ENCODE assay signal across 9 mouse cellular contexts in genomic region chr8:71568941-71569340, GRCm38 (mm10). TPM values are rescaled to one million over a fixed set of nuclear protein-coding genes. Genes with fewer than 3 reads are reported as not detected.
DNase-seq lines count a peak whose midpoint lies in the region; ATAC-seq and TF ChIP-seq lines count a peak whose summit lies in the region.
"Had no signal": no experiment of that assay in that cellular context is flagged by ENCODE, and none has a peak within 500 bp of the region (broad histone marks: within the 10 kb centered on the region; RNA-seq: fewer than 3 reads in every experiment).

No protein-coding gene starts in this region.

- no peak for ATAC-seq in embryonic facial prominence, embryonic 13.5 days (ENCODE audit: insufficient number of reproducible peaks, insufficient read depth, low FRiP score, low TSS enrichment, low read depth)
- no peak for ATAC-seq in hindbrain, embryonic 16.5 days
- ATAC-seq in midbrain, embryonic 16.5 days, result no peak

- TF ChIP-seq CTCF in kidney, adult 2 months (conservative IDR thresholded peaks at IDR 0.05; ENCODE audit: insufficient read depth, insufficient read length, low read depth, low read length), result no peak

- DNase-seq in kidney, adult 2 months, result no peak
- no peak for DNase-seq in kidney, adult 11 months
- no peak for DNase-seq in natural killer cell, adult 2 months (ENCODE audit: low spot score in 2 of 2)
- no peak for DNase-seq in layer of hippocampus, adult 8-10 months (ENCODE audit: low spot score in 2 of 2)
- DNase-seq in spleen, postnatal 10 days (ENCODE audit: low spot score in 2 of 2), result no peak

- peaks cover 17% of the 10 kb centered on the region; the same call in 1 of the 2 replicates for H3K4me1 ChIP-seq in kidney, adult 2 months (ENCODE audit: control insufficient read depth, insufficient read depth, low read length)
- H3K4me1 ChIP-seq in embryonic facial prominence, embryonic 13.5 days, result peaks cover 34% of the 10 kb centered on the region
- H3K4me1 ChIP-seq in hindbrain, embryonic 16.5 days (ENCODE audit: control insufficient read depth, insufficient read depth, low read depth, low read length), result peaks cover 32% of the 10 kb centered on the region
- H3K4me1 ChIP-seq in midbrain, embryonic 16.5 days (ENCODE audit: control insufficient read depth, insufficient read depth, low read length), result peaks cover 19% of the 10 kb centered on the region

- peaks cover 5% of the 10 kb centered on the region for H3K9me3 ChIP-seq in embryonic facial prominence, embryonic 13.5 days
- peaks cover 2% of the 10 kb centered on the region; the same call in 1 of the 2 replicates for H3K9me3 ChIP-seq in hindbrain, embryonic 16.5 days (ENCODE audit: control insufficient read depth, low read length)
- no peaks in the 10 kb centered on the region for H3K9me3 ChIP-seq in midbrain, embryonic 16.5 days (replicated peaks; ENCODE audit: control insufficient read depth, low read length, poor library complexity, severe bottlenecking)

- no peaks in the 10 kb centered on the region for H3K36me3 ChIP-seq in kidney, adult 2 months (ENCODE audit: control insufficient read depth, insufficient read depth, low read length)
- no peaks in the 10 kb centered on the region for H3K36me3 ChIP-seq in embryonic facial prominence, embryonic 13.5 days
- H3K36me3 ChIP-seq in hindbrain, embryonic 16.5 days (ENCODE audit: control insufficient read depth, insufficient read depth, low read length), result no peaks in the 10 kb centered on the region
- H3K36me3 ChIP-seq in midbrain, embryonic 16.5 days (ENCODE audit: control insufficient read depth, insufficient read depth, low read length), result no peaks in the 10 kb centered on the region

- H3K4me2 ChIP-seq in embryonic facial prominence, embryonic 13.5 days, result peak overlapping the region; percentile 84
- peak overlapping the region; percentile 69 for H3K4me2 ChIP-seq in hindbrain, embryonic 16.5 days (ENCODE audit: low read length)
- H3K4me2 ChIP-seq in midbrain, embryonic 16.5 days (ENCODE audit: low read length), result peak overlapping the region; percentile 62

- WGBS in kidney, adult 2 months, result 30% methylated on average over 6 of the region's 6 CpGs
- 21% methylated on average over 6 of the region's 6 CpGs for WGBS in embryonic facial prominence, embryonic 13.5 days
- WGBS in hindbrain, embryonic 16.5 days, result 16% methylated on average over 6 of the region's 6 CpGs
- 16% methylated on average over 6 of the region's 6 CpGs for WGBS in midbrain, embryonic 16.5 days

- TF ChIP-seq POLR2A in kidney, adult 2 months (IDR thresholded peaks at IDR 0.05; ENCODE audit: low read depth, low read length), result no peak

- H3K4me3 ChIP-seq in kidney, adult 2 months (ENCODE audit: insufficient read depth, low read depth, low read length), result peak overlapping the region; percentile 75
- H3K4me3 ChIP-seq in embryonic facial prominence, embryonic 13.5 days, result peak overlapping the region; percentile 61
- H3K4me3 ChIP-seq in hindbrain, embryonic 16.5 days (ENCODE audit: low read length), result peak overlapping the region; percentile 68
- peak overlapping the region; percentile 73 for H3K4me3 ChIP-seq in midbrain, embryonic 16.5 days (ENCODE audit: low read depth, low read length)

- no peaks in the 10 kb centered on the region for H3K27me3 ChIP-seq in kidney, adult 2 months (replicated peaks; ENCODE audit: control insufficient read depth, insufficient read depth, low read length)
- H3K27me3 ChIP-seq in embryonic facial prominence, embryonic 13.5 days, result peaks cover 39% of the 10 kb centered on the region
- H3K27me3 ChIP-seq in hindbrain, embryonic 16.5 days (replicated peaks; ENCODE audit: control insufficient read depth, insufficient read depth, low read length), result 0 out of 2 replicates have a peak, but pooled peaks cover 4% of the 10 kb centered on the region
- peaks cover 7% of the 10 kb centered on the region; the same call in 1 of the 2 replicates for H3K27me3 ChIP-seq in midbrain, embryonic 16.5 days (ENCODE audit: control insufficient read depth, insufficient read depth, low read depth, low read length)

- H3K9ac ChIP-seq in embryonic facial prominence, embryonic 13.5 days, result peak overlapping the region; percentile 65; the same call in 1 of the 2 replicates
- H3K9ac ChIP-seq in hindbrain, embryonic 16.5 days (ENCODE audit: low read depth, low read length), result peak overlapping the region; percentile 77
- H3K9ac ChIP-seq in midbrain, embryonic 16.5 days (ENCODE audit: low read depth, low read length), result peak overlapping the region; percentile 75

- H3K27ac ChIP-seq in kidney, adult 2 months (ENCODE audit: insufficient read depth, low read depth, low read length), result peak overlapping the region; percentile 90
- peak overlapping the region; percentile 83 for H3K27ac ChIP-seq in embryonic facial prominence, embryonic 13.5 days
- peak overlapping the region; percentile 90 for H3K27ac ChIP-seq in hindbrain, embryonic 16.5 days (ENCODE audit: low read depth, low read length)
- H3K27ac ChIP-seq in midbrain, embryonic 16.5 days (ENCODE audit: low read length), result peak overlapping the region; percentile 90

RNA-seq across cellular contexts. Expression of gene Slc27a1, which starts 0.3 kb away (rescaled TPM):
- polyA plus RNA-seq in kidney, adult 2 months (2012; rRNA removed), result 146 and 182 TPM in 2 replicates
- 47.8 and 59.4 TPM in 2 replicates for polyA plus RNA-seq in embryonic facial prominence, embryonic 13.5 days (2015; fragmentation: Nextera tagmentation; extraction: Ambion mirVana)
- 102 and 107 TPM in 2 replicates for polyA plus RNA-seq in hindbrain, embryonic 16.5 days (2015; fragmentation: Nextera tagmentation; extraction: Ambion mirVana)
- polyA plus RNA-seq in midbrain, embryonic 16.5 days (2015; fragmentation: Nextera tagmentation; extraction: Ambion mirVana), result 71.4 and 79.2 TPM in 2 replicates
- 100 to 1,000 TPM; 107 to 130 (median 117) TPM for total RNA-seq in layer of hippocampus, adult 8-10 months (2022)

RNA-seq across cellular contexts. Expression of gene Nxnl1, which starts 2.5 kb away (rescaled TPM):
- polyA plus RNA-seq in kidney, adult 2 months (2012; rRNA removed), result 0.14 and 0.19 TPM in 2 replicates
- polyA plus RNA-seq in embryonic facial prominence, embryonic 13.5 days (2015; fragmentation: Nextera tagmentation; extraction: Ambion mirVana), result not detected in 2 replicates
- not detected in 2 replicates for polyA plus RNA-seq in hindbrain, embryonic 16.5 days (2015; fragmentation: Nextera tagmentation; extraction: Ambion mirVana)
- not detected in 2 replicates for polyA plus RNA-seq in midbrain, embryonic 16.5 days (2015; fragmentation: Nextera tagmentation; extraction: Ambion mirVana)
- total RNA-seq in layer of hippocampus, adult 8-10 months (2022), result under 1 TPM in 2 of 4 experiments, not detected in 2; 0.14 to 0.28 TPM
- polyA plus RNA-seq: spleen, adult 2 months had no signal

RNA-seq across cellular contexts. Expression of gene Tmem221, which starts 10.3 kb away (rescaled TPM):
- 7.8 and 8.4 TPM in 2 replicates for polyA plus RNA-seq in kidney, adult 2 months (2012; rRNA removed)
- 0.55 and 1.1 TPM in 2 replicates for polyA plus RNA-seq in embryonic facial prominence, embryonic 13.5 days (2015; fragmentation: Nextera tagmentation; extraction: Ambion mirVana)
- 0.09 and 0.19 TPM in 2 replicates for polyA plus RNA-seq in hindbrain, embryonic 16.5 days (2015; fragmentation: Nextera tagmentation; extraction: Ambion mirVana)
- 0.17 TPM in 1 of 2 replicates, not detected in the other for polyA plus RNA-seq in midbrain, embryonic 16.5 days (2015; fragmentation: Nextera tagmentation; extraction: Ambion mirVana)
- 1 to 10 TPM in 1 of 4 experiments, under 1 TPM in 3; 0.27 to 1.3 (median 0.54) TPM for total RNA-seq in layer of hippocampus, adult 8-10 months (2022)

RNA-seq across cellular contexts. Expression of gene Pgls, which starts 23.0 kb away (rescaled TPM):
- polyA plus RNA-seq in kidney, adult 2 months (2012; rRNA removed), result 134 TPM in 2 replicates
- 224 and 244 TPM in 2 replicates for polyA plus RNA-seq in embryonic facial prominence, embryonic 13.5 days (2015; fragmentation: Nextera tagmentation; extraction: Ambion mirVana)
- 220 and 237 TPM in 2 replicates for polyA plus RNA-seq in hindbrain, embryonic 16.5 days (2015; fragmentation: Nextera tagmentation; extraction: Ambion mirVana)
- 219 and 237 TPM in 2 replicates for polyA plus RNA-seq in midbrain, embryonic 16.5 days (2015; fragmentation: Nextera tagmentation; extraction: Ambion mirVana)
- 10 to 100 TPM; 29.1 to 38.5 (median 33.6) TPM for total RNA-seq in layer of hippocampus, adult 8-10 months (2022)

RNA-seq across cellular contexts. Expression of gene Mvb12a, which starts 26.2 kb away (rescaled TPM):
- polyA plus RNA-seq in kidney, adult 2 months (2012; rRNA removed), result 136 and 164 TPM in 2 replicates
- 77.1 and 82.4 TPM in 2 replicates for polyA plus RNA-seq in embryonic facial prominence, embryonic 13.5 days (2015; fragmentation: Nextera tagmentation; extraction: Ambion mirVana)
- 66.3 and 70.4 TPM in 2 replicates for polyA plus RNA-seq in hindbrain, embryonic 16.5 days (2015; fragmentation: Nextera tagmentation; extraction: Ambion mirVana)
- polyA plus RNA-seq in midbrain, embryonic 16.5 days (2015; fragmentation: Nextera tagmentation; extraction: Ambion mirVana), result 52.4 and 60.3 TPM in 2 replicates
- total RNA-seq in layer of hippocampus, adult 8-10 months (2022), result 10 to 100 TPM; 32.6 to 43.7 (median 36.8) TPM
